Mouse (Mus musculus) lung, postnatal 25 days (tissue): ENCODE results near the gene Slc26a11.
A peak's percentile ranks its signal among the peaks of the same experiment; 100 is the strongest.

Source experiments
- DNase-seq: peaks from one replicate; pipeline ENCODE4 v3.0.0; 2022; ENCODE audit warnings: low spot score

Gene Slc26a11

GRCm38 (mm10) chr11:119355443-119356385, at the start of gene Slc26a11, which contains the start of gene Sgsh:
TSS of gene Slc26a11 (plus strand) at chr11:119355557.
TSS of gene Sgsh (minus strand) at chr11:119355536.
- peak; percentile 92 for DNase-seq

- no peak for DNase-seq
Measured at GRCm38 (mm10) chr11:119306762-119307657, 48.3 kb upstream of the Slc26a11 start.

- no peak for DNase-seq
Measured at GRCm38 (mm10) chr11:119307658-119307867, 47.8 kb upstream of the Slc26a11 start, which contains the start of gene Card14. TSS of gene Card14 (plus strand) at chr11:119307768.

- no peak for DNase-seq
Measured at GRCm38 (mm10) chr11:119307916-119308315, 47.4 kb upstream of the Slc26a11 start.

- no peak for DNase-seq
Measured at GRCm38 (mm10) chr11:119310621-119311020, 44.7 kb upstream of the Slc26a11 start.

GRCm38 (mm10) chr11:119314252-119314936, 41.0 kb upstream of the Slc26a11 start:
- DNase-seq: no peak

- no peak for DNase-seq
Measured at GRCm38 (mm10) chr11:119316720-119317119, 38.6 kb upstream of the Slc26a11 start.

- DNase-seq: no peak
Measured at GRCm38 (mm10) chr11:119322521-119322920, 32.8 kb upstream of the Slc26a11 start.

- no peak for DNase-seq
Measured at GRCm38 (mm10) chr11:119325068-119325467, 30.3 kb upstream of the Slc26a11 start.

- DNase-seq: no peak
Measured at GRCm38 (mm10) chr11:119330592-119330991, 24.8 kb upstream of the Slc26a11 start.

GRCm38 (mm10) chr11:119331970-119332369, 23.4 kb upstream of the Slc26a11 start:
- no peak for DNase-seq

GRCm38 (mm10) chr11:119338271-119339059, 16.9 kb upstream of the Slc26a11 start:
- DNase-seq: no peak

- DNase-seq: no peak
Measured at GRCm38 (mm10) chr11:119339179-119339578, 16.2 kb upstream of the Slc26a11 start.

GRCm38 (mm10) chr11:119339637-119340036, 15.7 kb upstream of the Slc26a11 start:
- peak; percentile 74 for DNase-seq

- no peak for DNase-seq
Measured at GRCm38 (mm10) chr11:119344178-119344577, 11.2 kb upstream of the Slc26a11 start.

- DNase-seq: no peak
Measured at GRCm38 (mm10) chr11:119344865-119345264, 10.5 kb upstream of the Slc26a11 start.

GRCm38 (mm10) chr11:119347125-119347524, 8.2 kb upstream of the Slc26a11 start:
- DNase-seq: no peak

GRCm38 (mm10) chr11:119352113-119352512, 3.2 kb upstream of the Slc26a11 start:
- DNase-seq: no peak

- DNase-seq: no peak
Measured at GRCm38 (mm10) chr11:119353946-119354345, 1.4 kb upstream of the Slc26a11 start.

GRCm38 (mm10) chr11:119354798-119355442, 437 bp upstream of the Slc26a11 start:
- DNase-seq: peak; percentile 83

GRCm38 (mm10) chr11:119359089-119359488, 3.7 kb downstream of the Slc26a11 start:
- DNase-seq: no peak
